Mouse (Mus musculus): ENCODE data around the gene Kcnb1.

Gene Kcnb1

GRCm38 (mm10) chr2:167058814-167059387 is 131.1 kb downstream of the Kcnb1 start:
- no peak for DNase-seq

GRCm38 (mm10) chr2:167058201-167058600 is 131.8 kb downstream of the Kcnb1 start:
- DNase-seq = peak; percentile 63 to 82

- DNase-seq = no peak
Observed at GRCm38 (mm10) chr2:167056942-167057323, 133.0 kb downstream of the Kcnb1 start.

GRCm38 (mm10) chr2:167056210-167056941 is 133.6 kb downstream of the Kcnb1 start:
- no peak for DNase-seq

- DNase-seq = peak; percentile 67 to 75
Observed at GRCm38 (mm10) chr2:167055386-167055785, 134.6 kb downstream of the Kcnb1 start.

- DNase-seq = no peak
Observed at GRCm38 (mm10) chr2:167053127-167053844, 136.7 kb downstream of the Kcnb1 start.

GRCm38 (mm10) chr2:167048698-167049358 is 141.1 kb downstream of the Kcnb1 start:
- DNase-seq = no peak

GRCm38 (mm10) chr2:167048223-167048622 is 141.7 kb downstream of the Kcnb1 start:
- DNase-seq = no peak
